Mouse (Mus musculus) embryonic facial prominence, embryonic 12.5 days (tissue): ENCODE measurements around the gene Socs5. TPM values are rescaled to one million over a fixed set of nuclear protein-coding genes. Genes with fewer than 3 reads are reported as not detected.

Source experiments
- ATAC-seq: fragments of 200-750 bp; cut with Nextera tagmentation; 2 replicates; pipeline ENCODE4 v1.8.0; 2017; ENCODE audit not compliant: insufficient number of reproducible peaks, insufficient read depth, low FRiP score, low TSS enrichment
- H3K27ac ChIP-seq: fragments of 300-500 bp; sonication (generic); 2 replicates; pipeline ENCODE4 v1.5.1; 2016; ENCODE audit warnings: mild to moderate bottlenecking
- H3K27me3 ChIP-seq: fragments of 300-500 bp; sonication (generic); 2 replicates; pipeline ENCODE4 v1.6.1; 2016; ENCODE audit warnings: mild to moderate bottlenecking, moderate library complexity
- H3K36me3 ChIP-seq: fragments of 300-500 bp; sonication (generic); 2 replicates; pipeline ENCODE4 v1.6.1; 2016; ENCODE audit warnings: mild to moderate bottlenecking
- H3K4me1 ChIP-seq: fragments of 300-500 bp; sonication (generic); 2 replicates; pipeline ENCODE4 v1.6.1; 2016
- H3K4me2 ChIP-seq: fragments of 300-500 bp; sonication (generic); replicated peaks from 2 replicates; pipeline ENCODE4 v1.6.1; 2016; ENCODE audit warnings: mild to moderate bottlenecking, moderate library complexity
- H3K4me3 ChIP-seq: fragments of 300-500 bp; sonication (generic); 2 replicates; pipeline ENCODE4 v1.5.1; 2016; ENCODE audit warnings: mild to moderate bottlenecking
- H3K9ac ChIP-seq: fragments of 300-500 bp; sonication (generic); 2 replicates; pipeline ENCODE4 v1.6.1; 2016; ENCODE audit warnings: mild to moderate bottlenecking, moderate library complexity
- H3K9me3 ChIP-seq: fragments of 300-500 bp; sonication (generic); 2 replicates; pipeline ENCODE4 v1.6.1; 2016; ENCODE audit warnings: mild to moderate bottlenecking, moderate library complexity
- WGBS: fragments of 180-500 bp; shearing (Covaris S2); methylation state at CpG from one replicate; pipeline ENCODE4 v1.1.7; 2016; 5-methylcytosine and 5-hydroxymethylcytosine counted together
- polyA plus RNA-seq: library from polyadenylated mRNA; unstranded; fragments of >200 nt; fragmentation: Nextera tagmentation; extraction: Ambion mirVana; gene quantifications from 2 replicates; pipeline ENCODE4 v1.2.1, GENCODE M21; 2016

Gene Socs5
- polyA plus RNA-seq, 1 experiment from 2014 or later = 23.6 TPM

- 0 out of 2 replicates have a peak, but pooled peaks cover 9% of the 10 kb centered on the region for H3K9me3 ChIP-seq
- no peak overlapping the region for H3K4me2 ChIP-seq
- H3K27me3 ChIP-seq = no peaks in the 10 kb centered on the region
- H3K4me3 ChIP-seq = no peak overlapping the region
- WGBS = 48% methylated on average over 5 of the region's 5 CpGs
- no peak overlapping the region for H3K27ac ChIP-seq
- no peaks in the 10 kb centered on the region for H3K36me3 ChIP-seq
- ATAC-seq = no peak
- no peak overlapping the region for H3K9ac ChIP-seq
- H3K4me1 ChIP-seq = no peaks in the 10 kb centered on the region
These were observed 62.9 kb downstream of the Socs5 start for GRCm38 (mm10) chr17:87170364-87170763.

- ATAC-seq = no peak
- 0 out of 2 replicates have a peak, but pooled peaks cover 9% of the 10 kb centered on the region for H3K9me3 ChIP-seq
- H3K36me3 ChIP-seq = no peaks in the 10 kb centered on the region
- no peak overlapping the region for H3K4me3 ChIP-seq
- no peak overlapping the region for H3K9ac ChIP-seq
- H3K4me2 ChIP-seq = no peak overlapping the region
- no peaks in the 10 kb centered on the region for H3K27me3 ChIP-seq
- no peak overlapping the region for H3K27ac ChIP-seq
- H3K4me1 ChIP-seq = no peaks in the 10 kb centered on the region
- 75% methylated on average over 3 of the region's 3 CpGs for WGBS
These were observed 64.6 kb downstream of the Socs5 start for GRCm38 (mm10) chr17:87172031-87172430.

GRCm38 (mm10) chr17:87173966-87174365 lies 66.5 kb downstream of the Socs5 start:
- Histone ChIP-seq H3K4me3 (no peak overlapping the region), H3K4me1 (peaks cover 6% of the 10 kb centered on the region), H3K36me3 (no peaks in the 10 kb centered on the region), H3K27ac (no peak overlapping the region), H3K4me2 (no peak overlapping the region), H3K9ac (no peak overlapping the region), H3K27me3 (no peaks in the 10 kb centered on the region), H3K9me3 (0 out of 2 replicates have a peak, but pooled peaks cover 9% of the 10 kb centered on the region)
- no peak for ATAC-seq
- 75% methylated on average over 2 of the region's 2 CpGs for WGBS

- WGBS = 87% methylated on average over 9 of the region's 9 CpGs
- Histone ChIP-seq H3K27me3 (no peaks in the 10 kb centered on the region), H3K27ac (no peak overlapping the region), H3K36me3 (no peaks in the 10 kb centered on the region), H3K9me3 (0 out of 2 replicates have a peak, but pooled peaks cover 9% of the 10 kb centered on the region), H3K9ac (no peak overlapping the region), H3K4me1 (peaks cover 10% of the 10 kb centered on the region), H3K4me3 (no peak overlapping the region), H3K4me2 (no peak overlapping the region)
- ATAC-seq = no peak
These were observed 67.3 kb downstream of the Socs5 start for GRCm38 (mm10) chr17:87174651-87175331.

- no peaks in the 10 kb centered on the region for H3K27me3 ChIP-seq
- H3K4me3 ChIP-seq = no peak overlapping the region
- no peak overlapping the region for H3K9ac ChIP-seq
- H3K4me2 ChIP-seq = no peak overlapping the region
- H3K27ac ChIP-seq = no peak overlapping the region
- 0 out of 2 replicates have a peak, but pooled peaks cover 9% of the 10 kb centered on the region for H3K9me3 ChIP-seq
- no peak for ATAC-seq
- H3K4me1 ChIP-seq = peaks cover 10% of the 10 kb centered on the region
- no peaks in the 10 kb centered on the region for H3K36me3 ChIP-seq
- WGBS = 78% methylated on average over 17 of the region's 17 CpGs
These were observed 68.9 kb downstream of the Socs5 start for GRCm38 (mm10) chr17:87176066-87177012.

- Histone ChIP-seq H3K36me3 (no peaks in the 10 kb centered on the region), H3K4me1 (peaks cover 10% of the 10 kb centered on the region), H3K4me3 (no peak overlapping the region), H3K9me3 (no peaks in the 10 kb centered on the region), H3K4me2 (no peak overlapping the region), H3K27ac (no peak overlapping the region), H3K27me3 (no peaks in the 10 kb centered on the region), H3K9ac (no peak overlapping the region)
- no peak for ATAC-seq
- WGBS = 41% methylated on average over 16 of the region's 16 CpGs
These were observed 71.4 kb downstream of the Socs5 start for GRCm38 (mm10) chr17:87178596-87179590.

GRCm38 (mm10) chr17:87179939-87180550 lies 72.6 kb downstream of the Socs5 start:
- no peak for ATAC-seq
- no peak overlapping the region for H3K4me2 ChIP-seq
- H3K27ac ChIP-seq = no peak overlapping the region
- 75% methylated on average over 9 of the region's 9 CpGs for WGBS
- H3K27me3 ChIP-seq = no peaks in the 10 kb centered on the region
- H3K9me3 ChIP-seq = no peaks in the 10 kb centered on the region
- peaks cover 10% of the 10 kb centered on the region for H3K4me1 ChIP-seq
- H3K36me3 ChIP-seq = no peaks in the 10 kb centered on the region
- no peak overlapping the region for H3K4me3 ChIP-seq
- no peak overlapping the region for H3K9ac ChIP-seq

GRCm38 (mm10) chr17:87181683-87182346 lies 74.3 kb downstream of the Socs5 start:
- 86% methylated on average over 8 of the region's 8 CpGs for WGBS

GRCm38 (mm10) chr17:87185461-87186066 lies 78.1 kb downstream of the Socs5 start:
- 27% methylated on average over 11 of the region's 11 CpGs for WGBS

More at GRCm38 (mm10) chr17:87181683-87182346, 74.3 kb downstream of the Socs5 start:
- Histone ChIP-seq H3K27ac (no peak overlapping the region), H3K4me2 (no peak overlapping the region), H3K9me3 (no peaks in the 10 kb centered on the region), H3K4me3 (no peak overlapping the region), H3K27me3 (no peaks in the 10 kb centered on the region), H3K36me3 (no peaks in the 10 kb centered on the region), H3K9ac (no peak overlapping the region), H3K4me1 (peaks cover 16% of the 10 kb centered on the region)
- no peak for ATAC-seq

GRCm38 (mm10) chr17:87187005-87187404 lies 79.5 kb downstream of the Socs5 start:
- no peak overlapping the region for H3K4me3 ChIP-seq
- H3K36me3 ChIP-seq = no peaks in the 10 kb centered on the region
- H3K4me2 ChIP-seq = no peak overlapping the region
- no peak overlapping the region for H3K27ac ChIP-seq
- H3K27me3 ChIP-seq = no peaks in the 10 kb centered on the region
- H3K9me3 ChIP-seq = no peaks in the 10 kb centered on the region
- peaks cover 12% of the 10 kb centered on the region; the same call in 1 of the 2 replicates for H3K4me1 ChIP-seq
- no peak for ATAC-seq
- WGBS = 63% methylated on average over 17 of the region's 17 CpGs
- H3K9ac ChIP-seq = no peak overlapping the region

More at GRCm38 (mm10) chr17:87185461-87186066, 78.1 kb downstream of the Socs5 start:
- no peak overlapping the region for H3K9ac ChIP-seq
- ATAC-seq = no peak
- H3K4me3 ChIP-seq = no peak overlapping the region
- no peaks in the 10 kb centered on the region for H3K36me3 ChIP-seq
- H3K9me3 ChIP-seq = no peaks in the 10 kb centered on the region
- 0 out of 2 replicates have a peak overlapping the region, but pooled peaks have one; percentile 1 for H3K4me2 ChIP-seq
- H3K4me1 ChIP-seq = peaks cover 12% of the 10 kb centered on the region; the same call in 1 of the 2 replicates
- no peak overlapping the region for H3K27ac ChIP-seq
- H3K27me3 ChIP-seq = no peaks in the 10 kb centered on the region
